Mouse (Mus musculus): Measurements from ENCODE around the gene Il17rd. TPM values are rescaled to one million over a fixed set of nuclear protein-coding genes. Genes with fewer than 3 reads are reported as not detected.

Gene Il17rd
- total and polyA plus RNA-seq, 2 experiments from 2014 or later: 2.8 to 10.6 TPM

GRCm38 (mm10) chr14:27149401-27149800, 110.7 kb downstream of the Il17rd start:
- no peaks in the 10 kb centered on the region for H3K9me3 ChIP-seq (ENCODE audit: low read length)
- no peaks in the 10 kb centered on the region for H3K27me3 ChIP-seq (ENCODE audit: insufficient read depth, low read length)
- no peak for DNase-seq (ENCODE audit: low spot score)
- no peaks in the 10 kb centered on the region for H3K4me1 ChIP-seq (ENCODE audit: insufficient read depth, low read length)
- H3K9ac ChIP-seq (replicated peaks; ENCODE audit: low read length): no peak overlapping the region
- no peak overlapping the region for H3K4me2 ChIP-seq (ENCODE audit: low read depth, low read length)
- ATAC-seq: no peak
- no peak overlapping the region for H3K4me3 ChIP-seq (ENCODE audit: low read length)
- 93% methylated on average over 5 of the region's 5 CpGs for WGBS
- H3K36me3 ChIP-seq (ENCODE audit: insufficient read depth, low read length): no peaks in the 10 kb centered on the region
- TF ChIP-seq CTCF (IDR thresholded peaks at IDR 0.05; ENCODE audit: low read depth): no peak
- H3K27ac ChIP-seq: no peak overlapping the region

DNA sequence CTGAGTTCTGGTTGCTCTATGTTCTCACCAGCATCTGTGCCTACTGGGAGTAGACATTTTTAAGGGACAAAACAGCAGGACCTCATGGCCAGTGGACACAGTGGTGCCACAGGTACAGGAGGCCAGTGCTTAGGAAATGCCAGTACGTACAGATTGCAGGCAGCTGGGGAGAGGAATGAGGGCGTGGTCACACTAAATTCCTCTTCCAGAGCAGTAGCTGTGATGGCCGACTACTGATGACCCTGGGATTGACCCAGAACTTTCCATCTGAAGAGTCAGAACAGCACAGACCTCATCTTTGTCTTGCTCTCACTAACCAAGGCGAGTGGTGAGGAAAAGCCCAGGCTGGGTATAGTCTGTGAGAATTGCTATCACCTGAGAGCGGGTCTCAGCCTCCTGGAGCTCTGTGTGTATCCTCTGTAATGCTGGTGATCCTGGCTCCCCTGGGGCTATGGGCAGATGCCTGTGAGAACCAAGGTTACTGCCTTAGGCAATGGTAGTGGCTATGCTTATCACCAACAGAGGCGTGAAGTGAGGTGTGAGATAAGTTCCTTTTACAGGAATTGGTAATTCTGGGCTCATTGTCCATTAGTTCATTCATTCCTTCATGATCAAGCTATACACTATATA, 111.4 kb downstream of the Il17rd start:
- H3K4me3 ChIP-seq (ENCODE audit: low read length): no peak overlapping the region
- ATAC-seq (no peak), DNase-seq (ENCODE audit: low spot score) (no peak)
- no peak overlapping the region for H3K27ac ChIP-seq
- H3K27me3 ChIP-seq (ENCODE audit: insufficient read depth, low read length): no peaks in the 10 kb centered on the region
- no peak for TF ChIP-seq CTCF (IDR thresholded peaks at IDR 0.05; ENCODE audit: low read depth)
- no peaks in the 10 kb centered on the region for H3K4me1 ChIP-seq (ENCODE audit: insufficient read depth, low read length)
- H3K4me2 ChIP-seq (ENCODE audit: low read depth, low read length): no peak overlapping the region
- no peaks in the 10 kb centered on the region for H3K36me3 ChIP-seq (ENCODE audit: insufficient read depth, low read length)
- no peaks in the 10 kb centered on the region for H3K9me3 ChIP-seq (ENCODE audit: low read length)
- H3K9ac ChIP-seq (replicated peaks; ENCODE audit: low read length): no peak overlapping the region
- 77% methylated on average over 6 of the region's 6 CpGs for WGBS

- H3K36me3 ChIP-seq (ENCODE audit: insufficient read depth, low read length): no peaks in the 10 kb centered on the region
- H3K27me3 ChIP-seq (ENCODE audit: insufficient read depth, low read length): no peaks in the 10 kb centered on the region
- H3K4me3 ChIP-seq (ENCODE audit: low read length): no peak overlapping the region
- no peak for ATAC-seq
- no peak overlapping the region for H3K9ac ChIP-seq (replicated peaks; ENCODE audit: low read length)
- TF ChIP-seq CTCF (IDR thresholded peaks at IDR 0.05; ENCODE audit: low read depth): no peak
- 58% methylated on average over 8 of the region's 8 CpGs for WGBS
- H3K4me1 ChIP-seq (ENCODE audit: insufficient read depth, low read length): no peaks in the 10 kb centered on the region
- H3K27ac ChIP-seq: no peak overlapping the region
- H3K4me2 ChIP-seq (ENCODE audit: low read depth, low read length): no peak overlapping the region
- no peaks in the 10 kb centered on the region for H3K9me3 ChIP-seq (ENCODE audit: low read length)
- no peak for DNase-seq (ENCODE audit: low spot score)
These were observed 112.7 kb downstream of the Il17rd start for GRCm38 (mm10) chr14:27151432-27151831.

GRCm38 (mm10) chr14:27155088-27155487, 116.3 kb downstream of the Il17rd start:
- ATAC-seq: no peak
- WGBS: 86% methylated on average over 6 of the region's 6 CpGs

DNA sequence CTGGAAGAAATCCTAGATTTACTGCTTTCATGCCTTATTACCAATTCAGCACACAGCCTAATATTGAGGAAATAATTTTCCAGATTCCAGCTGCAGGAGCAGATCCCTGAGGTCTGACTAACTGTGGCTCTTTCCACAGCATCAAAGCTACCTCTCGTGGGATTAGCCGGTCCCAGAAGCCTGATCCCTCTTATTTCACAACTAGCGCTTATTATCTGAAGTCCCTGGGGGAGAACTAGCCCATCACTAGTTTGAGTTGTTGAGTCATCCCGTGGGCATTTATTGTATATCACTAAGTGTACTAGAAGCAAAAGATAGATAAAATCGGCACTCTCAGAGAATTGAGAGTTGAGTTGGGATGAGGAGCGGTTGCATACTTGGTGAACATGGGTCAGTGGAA, 117.3 kb downstream of the Il17rd start:
- WGBS: 85% methylated on average over 6 of the region's 6 CpGs
- Histone ChIP-seq H3K4me2 (ENCODE audit: low read depth, low read length) (no peak overlapping the region), H3K9ac (replicated peaks; ENCODE audit: low read length) (no peak overlapping the region), H3K36me3 (ENCODE audit: insufficient read depth, low read length) (no peaks in the 10 kb centered on the region), H3K27ac (no peak overlapping the region), H3K27me3 (ENCODE audit: insufficient read depth, low read length) (no peaks in the 10 kb centered on the region), H3K9me3 (ENCODE audit: low read length) (no peaks in the 10 kb centered on the region), H3K4me1 (ENCODE audit: insufficient read depth, low read length) (no peaks in the 10 kb centered on the region), H3K4me3 (ENCODE audit: low read length) (no peak overlapping the region)
- ATAC-seq (no peak), DNase-seq (ENCODE audit: low spot score) (no peak)
- no peak for TF ChIP-seq CTCF (IDR thresholded peaks at IDR 0.05; ENCODE audit: low read depth)

More at GRCm38 (mm10) chr14:27155088-27155487, 116.3 kb downstream of the Il17rd start:
- Histone ChIP-seq H3K27ac (no peak overlapping the region), H3K36me3 (ENCODE audit: insufficient read depth, low read length) (no peaks in the 10 kb centered on the region), H3K9ac (replicated peaks; ENCODE audit: low read length) (no peak overlapping the region), H3K4me2 (ENCODE audit: low read depth, low read length) (no peak overlapping the region), H3K27me3 (ENCODE audit: insufficient read depth, low read length) (no peaks in the 10 kb centered on the region), H3K4me3 (ENCODE audit: low read length) (no peak overlapping the region), H3K9me3 (ENCODE audit: low read length) (no peaks in the 10 kb centered on the region), H3K4me1 (ENCODE audit: insufficient read depth, low read length) (no peaks in the 10 kb centered on the region)
- no peak for TF ChIP-seq CTCF (IDR thresholded peaks at IDR 0.05; ENCODE audit: low read depth)
- DNase-seq (ENCODE audit: low spot score): no peak

Other genes with a start within 250 kb of the Il17rd start
- not detected in 2 replicates for gene Asb14, start 144.4 kb upstream of the Il17rd start, total RNA-seq (2014; rRNA removed)
- gene Asb14, start 144.4 kb upstream of the Il17rd start, polyA plus RNA-seq (2015; fragmentation: Nextera tagmentation; extraction: Ambion mirVana): 0.13 and 0.29 TPM in 2 replicates
- gene Appl1, start 67.7 kb upstream of the Il17rd start, total RNA-seq (2014; rRNA removed): 33.0 and 35.1 TPM in 2 replicates
- gene Appl1, start 67.7 kb upstream of the Il17rd start, polyA plus RNA-seq (2015; fragmentation: Nextera tagmentation; extraction: Ambion mirVana): 64.0 and 64.7 TPM in 2 replicates
- 0.25 TPM in 1 of 2 replicates, not detected in the other for gene Hesx1, start 44.5 kb upstream of the Il17rd start, total RNA-seq (2014; rRNA removed)
- gene Hesx1, start 44.5 kb upstream of the Il17rd start, polyA plus RNA-seq (2015; fragmentation: Nextera tagmentation; extraction: Ambion mirVana): 0.19 and 0.59 TPM in 2 replicates
- 19.8 and 21.9 TPM in 2 replicates for gene Arhgef3, start 76.0 kb downstream of the Il17rd start, total RNA-seq (2014; rRNA removed)
- gene Arhgef3, start 76.0 kb downstream of the Il17rd start, polyA plus RNA-seq (2015; fragmentation: Nextera tagmentation; extraction: Ambion mirVana): 16.8 and 17.7 TPM in 2 replicates